Mouse (Mus musculus) hindlimb bud, embryonic 11.5 days (tissue): ENCODE results near the gene Gfm1.
A peak's percentile ranks its signal among the peaks of the same experiment; 100 is the strongest.

Source experiments
- DNase-seq: peaks from one replicate; pipeline ENCODE4 v3.0.0-alpha.2; 2012; ENCODE audit warnings: low read depth, low spot score; ENCODE audit errors: extremely low spot score

Gfm1 gene

GRCm38 (mm10) chr3:67493132-67493531 lies 63.2 kb downstream of the Gfm1 start:
- DNase-seq: no peak

- DNase-seq: no peak
Measured at GRCm38 (mm10) chr3:67496310-67496709, 66.4 kb downstream of the Gfm1 start.

GRCm38 (mm10) chr3:67497998-67498397 lies 68.1 kb downstream of the Gfm1 start:
- DNase-seq: no peak

- DNase-seq: no peak
Measured at GRCm38 (mm10) chr3:67498773-67499405, 69.0 kb downstream of the Gfm1 start.

GRCm38 (mm10) chr3:67499406-67499791 lies 69.5 kb downstream of the Gfm1 start:
- DNase-seq: no peak

- no peak for DNase-seq
Measured at GRCm38 (mm10) chr3:67503878-67504277, 74.0 kb downstream of the Gfm1 start.

GRCm38 (mm10) chr3:67505286-67505685 lies 75.4 kb downstream of the Gfm1 start:
- DNase-seq: no peak

- DNase-seq: no peak
Measured at GRCm38 (mm10) chr3:67508216-67508892, 78.5 kb downstream of the Gfm1 start.

- DNase-seq: peak; percentile 78
Measured at GRCm38 (mm10) chr3:67512807-67513206, 82.9 kb downstream of the Gfm1 start.

GRCm38 (mm10) chr3:67514801-67515273 lies 84.9 kb downstream of the Gfm1 start:
- no peak for DNase-seq

GRCm38 (mm10) chr3:67515274-67515801 lies 85.4 kb downstream of the Gfm1 start, which contains the start of gene Rarres1:
Rarres1 (minus strand) TSS chr3:67515523.
- DNase-seq: no peak

- no peak for DNase-seq
Measured at GRCm38 (mm10) chr3:67520568-67521143, 90.8 kb downstream of the Gfm1 start.

GRCm38 (mm10) chr3:67522709-67523108 lies 92.8 kb downstream of the Gfm1 start:
- no peak for DNase-seq

GRCm38 (mm10) chr3:67524768-67525167 lies 94.9 kb downstream of the Gfm1 start:
- DNase-seq: no peak
